Mouse (Mus musculus) limb, embryonic 14.5 days (tissue): ENCODE measurements around the gene Notch2. TPM values are rescaled to one million over a fixed set of nuclear protein-coding genes. Genes with fewer than 3 reads are reported as not detected.

Experiments used
- ATAC-seq: fragments of 200-750 bp; cut with Nextera tagmentation; 2 replicates; pipeline ENCODE4 v1.8.0; 2017; ENCODE audit warnings: low read depth, moderate number of reproducible peaks, moderate TSS enrichment; ENCODE audit not compliant: low FRiP score
- DNase-seq: peaks from one replicate; pipeline ENCODE4 v3.0.0-alpha.2; 2015; ENCODE audit warnings: low spot score
- H3K27ac ChIP-seq: fragments of 300-500 bp; sonication (generic); replicated peaks from 2 replicates; pipeline ENCODE4 v1.5.1; 2014; ENCODE audit warnings: low read depth, mild to moderate bottlenecking, low read length, moderate library complexity, mixed read lengths
- H3K27me3 ChIP-seq: fragments of 300-500 bp; sonication (generic); 2 replicates; pipeline ENCODE4 v1.6.1; 2014; ENCODE audit warnings: low read length, mixed read lengths; ENCODE audit not compliant: control insufficient read depth, insufficient read depth
- H3K36me3 ChIP-seq: fragments of 300-500 bp; sonication (generic); 2 replicates; pipeline ENCODE4 v1.6.1; 2014; ENCODE audit warnings: mild to moderate bottlenecking, low read length, moderate library complexity, mixed read lengths; ENCODE audit not compliant: control insufficient read depth, insufficient read depth
- H3K4me1 ChIP-seq: fragments of 300-500 bp; sonication (generic); 2 replicates; pipeline ENCODE4 v1.6.1; 2014; ENCODE audit warnings: antibody characterized with exemption, low read length, mixed read lengths; ENCODE audit not compliant: control insufficient read depth, insufficient read depth
- H3K4me2 ChIP-seq: fragments of 300-500 bp; sonication (generic); replicated peaks from 2 replicates; pipeline ENCODE4 v1.6.1; 2014; ENCODE audit warnings: low read depth, mild to moderate bottlenecking, low read length, moderate library complexity; ENCODE audit not compliant: severe bottlenecking
- H3K4me3 ChIP-seq: fragments of 300-500 bp; sonication (generic); replicated peaks from 2 replicates; pipeline ENCODE4 v1.5.1; 2014; ENCODE audit warnings: low read length
- H3K9ac ChIP-seq: fragments of 300-500 bp; sonication (generic); 2 replicates; pipeline ENCODE4 v1.6.1; 2014; ENCODE audit warnings: mild to moderate bottlenecking, low read depth, low read length, moderate library complexity; ENCODE audit not compliant: severe bottlenecking
- H3K9me3 ChIP-seq: fragments of 300-500 bp; sonication (generic); 2 replicates; pipeline ENCODE4 v1.6.1; 2016; ENCODE audit warnings: low read length; ENCODE audit not compliant: control insufficient read depth
- POLR2A ChIP-seq: fragments of 200-500 bp; IDR thresholded peaks from 2 replicates; pipeline ENCODE4 v1.8.0; 2012; ENCODE audit warnings: inconsistent platforms, mild to moderate bottlenecking, moderate library complexity, borderline replicate concordance; ENCODE audit not compliant: insufficient read depth, insufficient read length; ENCODE audit errors: extremely low read depth
- WGBS: fragments of 180-500 bp; shearing (Covaris S2); extraction: QIAGEN DNeasy Blood & Tissue Kit; methylation state at CpG from one replicate; pipeline ENCODE4 v1.1.7; 2014; 5-methylcytosine and 5-hydroxymethylcytosine counted together
- polyA plus RNA-seq, 2 experiments: library from polyadenylated mRNA; depleted of rRNA in 1 of 2; stranded (reverse) in 1 of 2; unstranded in 1 of 2; fragments of >200 nt; fragmentation: Nextera tagmentation in 1 of 2; extraction: Ambion mirVana in 1 of 2; gene quantifications; 2 replicates each; pipeline versions ENCODE4 v1.2.1 to v1.2.3; 2012 to 2014

Notch2 gene
- polyA plus RNA-seq, 2 experiments: 38.7 to 48.5 TPM

DNA sequence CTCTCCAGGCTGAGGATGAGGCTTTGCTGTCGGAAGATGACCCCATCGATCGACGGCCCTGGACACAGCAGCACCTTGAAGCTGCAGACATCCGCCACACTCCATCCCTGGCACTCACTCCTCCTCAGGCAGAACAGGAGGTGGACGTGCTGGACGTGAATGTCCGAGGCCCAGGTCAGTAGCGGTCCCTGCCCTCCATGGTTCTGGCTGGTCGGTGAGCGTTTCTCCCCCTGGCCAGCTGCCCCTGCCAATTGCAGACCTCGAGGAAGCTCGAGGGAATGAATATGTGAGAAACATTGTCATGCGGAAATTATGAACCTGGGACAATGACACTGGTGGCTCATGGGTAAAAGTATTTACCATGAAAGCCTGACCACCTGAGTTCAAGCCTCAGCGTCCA lies 128.1 kb downstream of the Notch2 start:
- DNase-seq: no peak
- TF ChIP-seq POLR2A: no peak
- Histone ChIP-seq H3K27me3 (no peaks in the 10 kb centered on the region), H3K36me3 (peaks cover 96% of the 10 kb centered on the region), H3K9me3 (no peaks in the 10 kb centered on the region), H3K27ac (no peak overlapping the region), H3K4me2 (no peak overlapping the region), H3K9ac (no peak overlapping the region), H3K4me3 (no peak overlapping the region), H3K4me1 (no peaks in the 10 kb centered on the region)
- WGBS: 96% methylated on average over 15 of the region's 15 CpGs
- no peak for ATAC-seq

DNA sequence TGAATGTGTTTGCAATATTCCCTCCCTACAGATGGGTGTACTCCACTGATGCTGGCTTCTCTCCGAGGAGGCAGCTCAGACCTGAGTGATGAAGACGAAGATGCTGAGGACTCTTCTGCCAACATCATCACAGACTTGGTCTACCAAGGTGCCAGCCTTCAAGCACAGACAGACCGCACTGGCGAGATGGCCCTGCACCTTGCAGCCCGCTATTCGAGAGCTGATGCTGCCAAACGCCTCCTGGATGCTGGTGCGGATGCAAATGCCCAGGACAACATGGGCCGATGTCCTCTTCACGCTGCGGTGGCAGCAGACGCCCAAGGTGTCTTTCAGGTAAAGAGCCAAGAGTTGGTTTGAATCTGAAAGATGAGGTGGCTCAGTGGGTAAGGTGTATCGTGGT lies 129.5 kb downstream of the Notch2 start:
- 95% methylated on average over 13 of the region's 13 CpGs for WGBS
- DNase-seq (no peak), ATAC-seq (no peak)
- H3K9me3 ChIP-seq: no peaks in the 10 kb centered on the region
- no peaks in the 10 kb centered on the region for H3K27me3 ChIP-seq
- H3K4me3 ChIP-seq: no peak overlapping the region
- H3K9ac ChIP-seq: no peak overlapping the region
- H3K36me3 ChIP-seq: peaks cover 97% of the 10 kb centered on the region
- no peak overlapping the region for H3K4me2 ChIP-seq
- no peak overlapping the region for H3K27ac ChIP-seq
- no peaks in the 10 kb centered on the region for H3K4me1 ChIP-seq
- no peak for TF ChIP-seq POLR2A

DNA sequence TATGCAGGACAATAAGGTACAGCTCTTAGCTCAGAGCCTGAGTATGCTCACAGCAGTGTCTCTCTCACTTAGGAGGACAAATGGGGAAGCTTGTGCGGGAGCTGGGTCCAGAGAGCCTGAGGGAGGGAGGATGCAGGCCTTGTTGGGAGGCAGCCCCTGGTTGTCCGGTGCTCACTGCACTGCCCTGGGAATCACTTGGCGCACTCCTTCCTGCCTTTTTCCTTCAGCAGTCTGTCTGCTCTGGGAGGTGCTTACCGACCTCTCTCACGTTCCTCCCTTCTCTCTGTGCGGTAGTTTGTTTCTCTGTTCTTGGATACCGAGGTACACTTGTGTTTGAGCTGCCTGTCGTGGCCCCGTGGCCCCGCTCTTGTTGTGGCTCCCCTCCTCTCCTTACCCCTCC lies 131.9 kb downstream of the Notch2 start:
- Histone ChIP-seq H3K4me1 (no peaks in the 10 kb centered on the region), H3K9me3 (no peaks in the 10 kb centered on the region), H3K27me3 (no peaks in the 10 kb centered on the region), H3K36me3 (peaks cover 95% of the 10 kb centered on the region), H3K4me2 (no peak overlapping the region), H3K27ac (no peak overlapping the region), H3K9ac (no peak overlapping the region), H3K4me3 (no peak overlapping the region)
- TF ChIP-seq POLR2A: no peak
- ATAC-seq (no peak), DNase-seq (no peak)
- 87% methylated on average over 10 of the region's 10 CpGs for WGBS

DNA sequence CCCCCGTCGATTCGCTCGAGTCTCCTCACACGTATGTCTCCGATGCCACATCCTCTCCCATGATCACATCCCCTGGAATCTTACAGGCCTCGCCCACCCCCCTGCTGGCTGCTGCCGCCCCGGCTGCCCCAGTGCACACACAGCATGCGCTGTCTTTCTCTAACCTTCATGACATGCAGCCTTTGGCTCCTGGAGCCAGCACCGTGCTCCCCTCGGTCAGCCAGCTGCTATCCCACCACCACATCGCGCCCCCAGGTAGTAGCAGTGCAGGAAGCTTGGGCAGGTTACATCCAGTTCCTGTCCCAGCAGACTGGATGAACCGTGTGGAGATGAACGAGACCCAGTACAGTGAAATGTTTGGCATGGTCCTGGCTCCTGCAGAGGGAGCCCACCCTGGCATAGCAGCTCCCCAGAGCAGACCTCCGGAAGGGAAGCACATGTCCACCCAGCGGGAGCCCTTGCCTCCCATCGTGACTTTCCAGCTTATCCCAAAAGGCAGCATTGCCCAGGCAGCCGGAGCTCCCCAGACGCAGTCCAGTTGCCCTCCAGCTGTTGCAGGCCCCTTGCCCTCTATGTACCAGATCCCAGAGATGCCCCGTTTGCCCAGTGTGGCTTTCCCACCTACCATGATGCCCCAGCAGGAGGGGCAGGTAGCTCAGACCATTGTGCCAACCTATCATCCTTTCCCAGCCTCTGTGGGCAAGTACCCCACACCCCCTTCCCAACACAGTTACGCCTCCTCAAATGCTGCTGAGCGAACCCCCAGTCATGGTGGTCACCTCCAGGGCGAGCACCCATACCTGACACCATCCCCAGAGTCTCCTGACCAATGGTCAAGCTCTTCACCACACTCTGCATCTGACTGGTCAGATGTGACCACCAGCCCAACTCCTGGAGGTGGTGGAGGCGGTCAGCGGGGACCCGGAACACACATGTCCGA lies 133.4 kb downstream of the Notch2 start:
- DNase-seq: no peak
- ATAC-seq: no peak
- Histone ChIP-seq H3K36me3 (peaks cover 86% of the 10 kb centered on the region), H3K4me2 (no peak overlapping the region), H3K9ac (no peak overlapping the region), H3K27ac (no peak overlapping the region), H3K4me1 (no peaks in the 10 kb centered on the region), H3K27me3 (no peaks in the 10 kb centered on the region), H3K4me3 (no peak overlapping the region), H3K9me3 (no peaks in the 10 kb centered on the region)
- WGBS: 93% methylated on average over 29 of the region's 29 CpGs
- no peak for TF ChIP-seq POLR2A

DNA sequence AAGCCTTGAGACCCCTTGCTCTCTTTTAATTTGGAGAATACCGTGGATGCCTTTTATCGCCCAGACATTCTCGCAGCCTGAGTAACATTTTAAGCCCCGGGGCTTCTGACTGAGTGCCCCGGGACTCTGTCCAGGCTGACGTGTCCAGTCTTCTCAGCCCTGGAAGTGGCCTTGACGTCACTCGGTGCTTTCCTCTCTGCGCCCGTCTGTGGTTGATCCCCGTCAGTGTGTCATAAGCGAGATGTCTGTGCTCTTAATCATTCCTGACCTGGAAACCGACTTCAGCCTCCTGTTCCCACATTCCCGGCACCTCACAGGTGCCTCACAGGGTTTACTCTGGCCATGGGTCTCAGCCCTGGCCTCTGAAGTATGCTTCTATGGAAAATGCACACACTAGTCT lies 134.4 kb downstream of the Notch2 start:
- Histone ChIP-seq H3K4me1 (no peaks in the 10 kb centered on the region), H3K4me2 (no peak overlapping the region), H3K4me3 (no peak overlapping the region), H3K36me3 (peaks cover 77% of the 10 kb centered on the region), H3K9me3 (no peaks in the 10 kb centered on the region), H3K27me3 (no peaks in the 10 kb centered on the region), H3K9ac (no peak overlapping the region), H3K27ac (no peak overlapping the region)
- WGBS: 95% methylated on average over 14 of the region's 14 CpGs
- TF ChIP-seq POLR2A: no peak
- DNase-seq (no peak), ATAC-seq (no peak)
